Mouse (Mus musculus): ENCODE results near the gene Asnsd1. TPM values are rescaled to one million over a fixed set of nuclear protein-coding genes. Genes with fewer than 3 reads are reported as not detected.
"Not testable (repeated sequence)": the region's sequence is repeated elsewhere in the genome, so short reads cannot be mapped to it uniquely, and the experiment has no call there.

Gene Asnsd1
- polyA plus RNA-seq (2014; fragmentation: Nextera tagmentation; extraction: Ambion mirVana): 78.4 and 80.5 TPM in 2 replicates

DNA sequence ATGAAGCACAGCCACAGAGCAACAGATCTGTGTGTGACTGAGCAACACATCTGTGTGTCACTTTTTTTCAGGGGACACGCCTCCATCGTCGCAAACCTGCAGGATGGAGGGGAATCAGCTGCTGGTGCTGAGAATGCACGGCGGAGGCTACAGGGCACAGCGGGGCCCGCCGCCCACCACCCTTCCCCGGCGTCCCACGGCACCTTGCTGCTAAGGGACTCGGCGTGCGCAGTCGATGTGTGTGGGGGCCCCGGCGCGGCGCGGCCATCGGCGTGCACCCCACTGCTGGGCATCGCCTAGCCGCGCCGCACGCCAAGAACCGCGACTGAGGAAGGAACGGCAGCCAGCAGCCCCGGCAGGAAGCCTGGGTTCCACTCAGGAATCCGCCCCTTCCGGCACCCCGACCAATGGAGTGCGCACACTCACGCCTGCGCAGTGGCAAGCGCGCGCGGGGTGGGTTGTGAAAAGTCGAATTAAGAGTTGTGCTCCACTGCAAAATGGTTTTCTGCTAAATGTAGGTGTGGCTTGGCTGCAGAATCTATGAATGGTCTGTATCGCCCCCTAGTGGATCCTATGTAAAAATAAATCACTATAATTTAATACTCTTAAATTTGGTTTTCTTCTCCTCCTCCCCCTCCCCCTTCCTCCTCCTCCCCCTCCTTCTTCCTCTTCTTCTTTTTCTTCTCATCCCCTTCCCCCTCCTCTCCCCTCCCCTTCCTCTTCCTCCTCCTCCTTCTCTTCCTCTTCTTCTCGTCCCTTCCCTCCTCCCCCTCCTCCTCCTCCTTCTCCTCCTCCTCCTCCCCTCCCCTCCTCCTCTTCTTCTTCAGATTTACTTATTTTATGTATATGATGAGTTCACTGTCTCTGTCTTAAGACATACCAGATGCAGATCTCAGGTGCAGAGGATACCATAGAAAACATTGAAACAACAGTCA is at the start of gene Asnsd1, which contains the start of the genes Asdurf and Gm28551:
TSS of gene Asnsd1 (minus strand) at position 426 of the 935 bp plus-strand sequence.
TSS of gene Asdurf (minus strand) at position 293 of the 935 bp plus-strand sequence.
TSS of gene Gm28551 (minus strand) at position 341 of the 935 bp plus-strand sequence.
- under 1% methylated on average over 44 of the region's 44 CpGs for WGBS

GRCm38 (mm10) chr1:53393936-53394760 is 41.6 kb upstream of the Asnsd1 start:
- not testable (repeated sequence) for H3K9ac ChIP-seq; H3K4me1 ChIP-seq (ENCODE audit: insufficient read depth); H3K36me3 ChIP-seq (ENCODE audit: insufficient read depth); H3K9me3 ChIP-seq (ENCODE audit: low read depth, low read length); H3K4me3 ChIP-seq (ENCODE audit: low read depth, low read length); H3K27me3 ChIP-seq (ENCODE audit: insufficient read depth, low read length); H3K27ac ChIP-seq (ENCODE audit: low read depth)
- DNase-seq: peak; percentile 52
- H3K4me2 ChIP-seq: peak overlapping the region; percentile 43; the same call in 1 of the 2 replicates
- peak; percentile 47; the same call in 1 of the 2 replicates for ATAC-seq (ENCODE audit: insufficient read depth)
- WGBS: 32% methylated on average over 21 of the region's 21 CpGs

More for the DNA sequence above, at the start of gene Asnsd1, which contains the start of the genes Asdurf and Gm28551:
- Histone ChIP-seq H3K4me1 (ENCODE audit: insufficient read depth) (peaks cover 5% of the 10 kb centered on the region), H3K4me3 (ENCODE audit: low read depth, low read length) (peak within 1 kb of the TSS; percentile 86), H3K36me3 (ENCODE audit: insufficient read depth) (peaks cover 20% of the 10 kb centered on the region), H3K4me2 (peak within 1 kb of the TSS; percentile 69), H3K27me3 (ENCODE audit: insufficient read depth, low read length) (no peaks in the 10 kb centered on the region), H3K27ac (ENCODE audit: low read depth) (peak within 1 kb of the TSS; percentile 87), H3K9ac (peak within 1 kb of the TSS; percentile 88), H3K9me3 (ENCODE audit: low read depth, low read length) (no peaks in the 10 kb centered on the region)
- peak; percentile 100 for ATAC-seq (ENCODE audit: insufficient read depth)
- peak; percentile 98 for DNase-seq
- TF ChIP-seq CTCF (IDR thresholded peaks at IDR 0.05; ENCODE audit: low read depth): peak; percentile 65

GRCm38 (mm10) chr1:53388762-53389161 is 36.2 kb upstream of the Asnsd1 start:
- H3K4me1 ChIP-seq (ENCODE audit: insufficient read depth): no peaks in the 10 kb centered on the region
- DNase-seq (no peak), ATAC-seq (ENCODE audit: insufficient read depth) (no peak)
- H3K27me3 ChIP-seq (ENCODE audit: insufficient read depth, low read length): no peaks in the 10 kb centered on the region
- 93% methylated on average over 10 of the region's 14 CpGs for WGBS
- no peak overlapping the region for H3K27ac ChIP-seq (ENCODE audit: low read depth)
- no peak for TF ChIP-seq CTCF (IDR thresholded peaks at IDR 0.05; ENCODE audit: low read depth)
- H3K4me3 ChIP-seq (ENCODE audit: low read depth, low read length): no peak overlapping the region
- H3K9ac ChIP-seq: no peak overlapping the region
- H3K4me2 ChIP-seq: no peak overlapping the region
- no peaks in the 10 kb centered on the region for H3K36me3 ChIP-seq (ENCODE audit: insufficient read depth)
- no peaks in the 10 kb centered on the region for H3K9me3 ChIP-seq (ENCODE audit: low read depth, low read length)

GRCm38 (mm10) chr1:53384085-53384688 is 31.6 kb upstream of the Asnsd1 start:
- 68% methylated on average over 6 of the region's 6 CpGs for WGBS
- TF ChIP-seq CTCF (IDR thresholded peaks at IDR 0.05; ENCODE audit: low read depth): no peak

GRCm38 (mm10) chr1:53377731-53378130 is 25.2 kb upstream of the Asnsd1 start:
- DNase-seq (no peak), ATAC-seq (ENCODE audit: insufficient read depth) (no peak)
- H3K36me3 ChIP-seq (ENCODE audit: insufficient read depth): no peaks in the 10 kb centered on the region
- no peaks in the 10 kb centered on the region for H3K9me3 ChIP-seq (ENCODE audit: low read depth, low read length)
- no peaks in the 10 kb centered on the region for H3K27me3 ChIP-seq (ENCODE audit: insufficient read depth, low read length)
- WGBS: 68% methylated on average over 3 of the region's 3 CpGs
- TF ChIP-seq CTCF (IDR thresholded peaks at IDR 0.05; ENCODE audit: low read depth): no peak
- H3K9ac ChIP-seq: no peak overlapping the region
- H3K4me2 ChIP-seq: no peak overlapping the region
- H3K27ac ChIP-seq (ENCODE audit: low read depth): no peak overlapping the region
- no peaks in the 10 kb centered on the region for H3K4me1 ChIP-seq (ENCODE audit: insufficient read depth)
- H3K4me3 ChIP-seq (ENCODE audit: low read depth, low read length): no peak overlapping the region

More at GRCm38 (mm10) chr1:53384085-53384688, 31.6 kb upstream of the Asnsd1 start:
- no peaks in the 10 kb centered on the region for H3K4me1 ChIP-seq (ENCODE audit: insufficient read depth)
- no peak overlapping the region for H3K9ac ChIP-seq
- DNase-seq (no peak), ATAC-seq (ENCODE audit: insufficient read depth) (no peak)
- no peaks in the 10 kb centered on the region for H3K27me3 ChIP-seq (ENCODE audit: insufficient read depth, low read length)
- H3K4me3 ChIP-seq (ENCODE audit: low read depth, low read length): no peak overlapping the region
- H3K36me3 ChIP-seq (ENCODE audit: insufficient read depth): no peaks in the 10 kb centered on the region
- no peak overlapping the region for H3K27ac ChIP-seq (ENCODE audit: low read depth)
- H3K4me2 ChIP-seq: no peak overlapping the region
- no peaks in the 10 kb centered on the region for H3K9me3 ChIP-seq (ENCODE audit: low read depth, low read length)

DNA sequence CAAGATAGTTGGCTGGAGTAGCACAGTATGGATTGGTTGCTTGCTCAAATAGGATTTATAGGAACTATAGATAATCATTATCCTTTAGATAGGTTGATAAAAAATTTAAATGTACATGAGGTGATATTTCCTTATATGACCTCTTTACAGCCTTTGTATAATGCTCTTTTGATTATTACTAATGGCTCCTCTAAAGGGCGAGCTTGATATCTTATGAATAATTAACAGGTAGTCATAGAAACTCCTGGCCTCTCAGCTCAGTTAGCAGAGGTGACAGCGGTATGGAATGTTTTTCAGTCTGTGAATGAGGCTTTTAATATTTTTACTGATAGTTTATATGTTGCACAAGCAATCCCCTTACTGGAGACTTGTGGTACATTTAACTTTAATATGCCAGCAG is 23.4 kb upstream of the Asnsd1 start:
- not testable (repeated sequence) for H3K4me2 ChIP-seq; H3K9me3 ChIP-seq (ENCODE audit: low read depth, low read length); H3K27me3 ChIP-seq (ENCODE audit: insufficient read depth, low read length); H3K27ac ChIP-seq (ENCODE audit: low read depth); DNase-seq; ATAC-seq (ENCODE audit: insufficient read depth); H3K36me3 ChIP-seq (ENCODE audit: insufficient read depth); H3K4me3 ChIP-seq (ENCODE audit: low read depth, low read length); H3K9ac ChIP-seq; H3K4me1 ChIP-seq (ENCODE audit: insufficient read depth)
- 75% methylated on average over 2 of the region's 2 CpGs for WGBS

All from lung, embryonic 14.5 days (tissue).